Mouse (Mus musculus) telencephalon, adult 2 months (tissue): Measurements from ENCODE around the gene Gm12258.
A peak's percentile ranks its signal among the peaks of the same experiment; 100 is the strongest.

ENCODE experiments used
- DNase-seq: peaks from one replicate; pipeline ENCODE4 v3.0.0-alpha.2; 2011; ENCODE audit warnings: low read depth, low spot score

Gene Gm12258

DNA sequence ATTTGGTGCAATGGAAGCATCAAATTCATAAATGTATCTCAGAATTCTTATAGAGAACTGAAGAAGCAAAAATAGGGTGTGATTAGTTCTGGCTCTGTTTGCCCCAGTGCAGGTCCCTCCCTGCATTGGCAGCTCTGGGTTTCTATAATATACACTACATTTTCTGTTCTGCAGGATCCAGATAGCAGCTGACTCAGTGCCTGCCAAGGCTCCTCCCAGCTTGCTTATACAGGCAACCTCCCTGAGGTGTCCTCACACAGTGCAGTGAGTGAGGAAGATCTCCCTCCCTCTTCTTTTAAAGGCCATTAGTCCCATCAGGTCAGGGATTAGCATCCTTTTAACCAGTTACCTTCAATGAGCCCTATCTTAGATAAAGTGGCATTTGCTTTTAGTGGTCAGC, 54.1 kb downstream of the Gm12258 start:
- DNase-seq, result no peak

- DNase-seq, result peak; percentile 86
These were observed 56.8 kb downstream of the Gm12258 start, which contains the start of gene Zfp39 for GRCm38 (mm10) chr11:58903511-58904409. Gene Zfp39, minus strand, starts transcription at chr11:58904225.

DNA sequence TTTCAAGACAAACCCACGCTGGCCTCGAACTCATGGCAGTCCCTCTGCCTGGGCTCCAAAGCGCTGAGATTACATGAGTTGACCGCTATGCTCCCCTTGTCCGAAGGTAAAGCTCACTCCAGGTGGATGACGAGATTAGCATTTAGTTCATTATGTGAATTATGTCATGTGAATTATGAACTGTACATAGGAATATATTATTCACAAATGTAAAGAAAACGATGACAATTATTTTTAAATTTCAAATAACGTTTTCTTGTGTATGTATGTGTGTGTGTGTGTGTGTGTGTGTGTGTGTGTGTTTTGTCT, 57.4 kb downstream of the Gm12258 start:
- DNase-seq, result no peak

GRCm38 (mm10) chr11:58904838-58905237, 57.9 kb downstream of the Gm12258 start:
- DNase-seq, result peak; percentile 12
